Mouse (Mus musculus): Measurements from ENCODE around the gene Arhgap27. TPM values are rescaled to one million over a fixed set of nuclear protein-coding genes. Genes with fewer than 3 reads are reported as not detected.

The Arhgap27 gene
- polyA plus RNA-seq, 1 experiment, result 8.5 TPM

DNA sequence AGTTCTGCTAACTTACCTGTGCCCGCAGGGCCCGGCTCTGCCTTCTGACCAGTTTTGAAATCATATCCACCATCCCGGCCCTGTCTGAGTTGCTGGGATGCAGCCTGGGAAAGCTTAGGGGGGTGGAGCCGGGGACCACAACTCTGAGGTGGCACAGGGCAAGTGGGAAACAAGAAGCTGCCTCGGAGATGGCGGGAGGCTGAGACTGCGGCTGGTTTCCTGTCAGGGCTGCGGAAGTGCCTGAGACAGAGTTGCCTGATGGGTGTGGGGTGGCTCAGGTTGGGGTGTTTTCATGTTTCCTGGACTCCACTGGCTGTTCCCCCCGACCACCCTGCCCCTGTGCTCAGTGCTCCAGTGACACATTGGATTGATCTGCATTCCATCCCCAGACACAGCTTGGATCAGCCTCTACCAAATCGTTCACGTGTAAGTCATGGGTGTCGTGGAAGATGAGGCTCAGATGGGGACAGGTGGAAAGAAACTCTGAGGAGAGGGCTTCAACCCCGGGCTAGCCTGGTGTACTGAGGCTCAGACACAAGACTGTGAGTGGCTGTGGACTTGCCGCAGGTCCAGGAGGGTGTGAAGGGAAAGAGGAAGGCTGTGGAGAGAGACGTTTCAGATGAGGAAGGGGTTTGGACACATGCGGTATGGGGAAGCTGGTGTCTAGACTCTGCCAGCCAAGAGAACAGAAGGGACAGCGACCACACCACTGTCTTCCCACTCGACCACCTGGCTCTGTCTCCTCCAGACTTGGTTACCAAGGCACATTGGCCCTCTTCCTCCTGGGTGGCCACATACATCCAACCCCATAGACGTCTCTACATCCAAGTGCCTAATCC is 18.8 kb downstream of the Arhgap27 start:
- no peaks in the 10 kb centered on the region for H3K27me3 ChIP-seq (ENCODE audit: control insufficient read depth, insufficient read depth, low read length, poor library complexity, severe bottlenecking)
- TF ChIP-seq CTCF (IDR thresholded peaks at IDR 0.05; ENCODE audit: low read depth, low read length) (no peak), EP300 (IDR thresholded peaks at IDR 0.05; ENCODE audit: insufficient read depth, low read depth, low read length) (no peak), POLR2A (IDR thresholded peaks at IDR 0.05; ENCODE audit: insufficient read depth, low read length) (no peak)
- H3K36me3 ChIP-seq (ENCODE audit: control insufficient read depth, insufficient read depth, low read length, poor library complexity, severe bottlenecking), result no peaks in the 10 kb centered on the region
- no peaks in the 10 kb centered on the region for H3K4me1 ChIP-seq (ENCODE audit: control insufficient read depth, insufficient read depth, low read length)
- H3K9ac ChIP-seq (ENCODE audit: low read depth, poor library complexity, severe bottlenecking), result no peak overlapping the region
- H3K9me3 ChIP-seq (replicated peaks; ENCODE audit: control insufficient read depth, insufficient read depth, low read length, poor library complexity, severe bottlenecking), result peaks cover 9% of the 10 kb centered on the region
- H3K4me3 ChIP-seq (ENCODE audit: low read depth, low read length), result no peak overlapping the region
- H3K27ac ChIP-seq (ENCODE audit: insufficient read depth, low read length), result no peak overlapping the region

DNA sequence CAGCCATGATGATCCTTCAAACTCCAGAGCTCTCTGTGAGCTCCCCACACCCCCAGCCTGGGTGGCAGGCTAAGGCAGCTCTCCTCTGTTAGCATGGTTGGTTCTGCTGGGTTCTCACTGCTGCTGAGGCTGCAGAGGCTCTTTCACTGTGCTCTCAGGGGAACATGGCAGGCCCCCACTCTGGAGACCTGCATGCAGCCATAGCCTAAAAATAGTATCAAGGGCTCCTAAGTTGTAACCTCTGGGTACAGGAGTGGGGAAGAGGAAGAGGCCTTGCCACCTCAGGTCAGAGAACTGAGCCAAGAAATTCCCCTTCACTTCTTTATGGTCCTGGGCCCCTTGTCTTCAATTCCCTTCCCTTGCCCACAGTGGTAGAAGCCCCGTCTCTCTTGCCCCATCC is 19.6 kb downstream of the Arhgap27 start:
- H3K4me3 ChIP-seq (ENCODE audit: low read depth, low read length), result no peak overlapping the region
- H3K9ac ChIP-seq (ENCODE audit: low read depth, poor library complexity, severe bottlenecking), result no peak overlapping the region
- H3K27ac ChIP-seq (ENCODE audit: insufficient read depth, low read length), result no peak overlapping the region
- H3K4me1 ChIP-seq (ENCODE audit: control insufficient read depth, insufficient read depth, low read length), result peaks cover 3% of the 10 kb centered on the region
- TF ChIP-seq CTCF (IDR thresholded peaks at IDR 0.05; ENCODE audit: low read depth, low read length) (no peak), POLR2A (IDR thresholded peaks at IDR 0.05; ENCODE audit: insufficient read depth, low read length) (no peak), EP300 (IDR thresholded peaks at IDR 0.05; ENCODE audit: insufficient read depth, low read depth, low read length) (no peak)
- H3K27me3 ChIP-seq (ENCODE audit: control insufficient read depth, insufficient read depth, low read length, poor library complexity, severe bottlenecking), result no peaks in the 10 kb centered on the region
- no peaks in the 10 kb centered on the region for H3K36me3 ChIP-seq (ENCODE audit: control insufficient read depth, insufficient read depth, low read length, poor library complexity, severe bottlenecking)
- 0 out of 2 replicates have a peak, but pooled peaks cover 6% of the 10 kb centered on the region for H3K9me3 ChIP-seq (replicated peaks; ENCODE audit: control insufficient read depth, insufficient read depth, low read length, poor library complexity, severe bottlenecking)

DNA sequence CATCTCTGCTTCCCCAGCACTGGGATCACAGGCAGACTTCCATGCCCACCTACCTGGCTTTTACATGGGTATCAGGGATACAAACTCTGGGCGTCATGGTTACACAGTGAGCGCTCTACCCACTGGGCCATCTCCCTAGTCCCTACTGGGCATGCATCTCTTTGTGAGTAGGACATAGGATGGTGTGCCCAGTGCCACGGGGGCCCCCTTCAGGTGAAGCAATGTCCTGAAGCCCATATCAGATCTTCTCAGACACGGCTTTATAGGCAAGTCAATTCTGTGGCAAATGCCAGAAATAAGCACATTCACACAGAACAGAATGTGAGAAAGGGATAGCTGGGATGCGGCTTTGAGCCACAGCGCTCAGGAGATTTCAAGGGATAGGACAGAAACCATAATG is 20.4 kb downstream of the Arhgap27 start:
- Histone ChIP-seq H3K27ac (ENCODE audit: insufficient read depth, low read length) (no peak overlapping the region), H3K9ac (ENCODE audit: low read depth, poor library complexity, severe bottlenecking) (no peak overlapping the region), H3K27me3 (ENCODE audit: control insufficient read depth, insufficient read depth, low read length, poor library complexity, severe bottlenecking) (no peaks in the 10 kb centered on the region), H3K36me3 (ENCODE audit: control insufficient read depth, insufficient read depth, low read length, poor library complexity, severe bottlenecking) (no peaks in the 10 kb centered on the region), H3K4me3 (ENCODE audit: low read depth, low read length) (no peak overlapping the region), H3K4me1 (ENCODE audit: control insufficient read depth, insufficient read depth, low read length) (peaks cover 7% of the 10 kb centered on the region), H3K9me3 (replicated peaks; ENCODE audit: control insufficient read depth, insufficient read depth, low read length, poor library complexity, severe bottlenecking) (0 out of 2 replicates have a peak, but pooled peaks cover 4% of the 10 kb centered on the region)
- TF ChIP-seq CTCF (IDR thresholded peaks at IDR 0.05; ENCODE audit: low read depth, low read length) (no peak), EP300 (IDR thresholded peaks at IDR 0.05; ENCODE audit: insufficient read depth, low read depth, low read length) (no peak), POLR2A (IDR thresholded peaks at IDR 0.05; ENCODE audit: insufficient read depth, low read length) (no peak)

DNA sequence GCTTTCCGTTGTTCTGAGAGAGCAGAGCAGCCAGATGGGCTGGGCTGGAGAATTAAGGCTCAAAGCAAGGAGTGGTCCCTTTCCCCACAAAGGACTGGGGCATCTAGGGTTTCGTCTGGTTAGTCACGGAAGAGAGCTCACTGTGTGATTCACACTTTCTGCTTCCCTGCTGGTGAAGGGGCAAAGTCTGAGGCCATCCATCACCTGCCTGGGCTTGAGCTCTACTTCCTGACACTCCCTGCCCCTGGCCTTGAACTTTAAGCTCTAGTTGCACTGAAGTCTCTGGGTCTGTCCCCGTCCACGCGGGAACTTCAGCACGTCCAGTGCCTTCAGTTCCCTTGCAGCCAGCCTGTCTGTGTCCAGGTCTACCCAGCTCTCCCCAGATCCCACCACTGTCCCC is 22.8 kb downstream of the Arhgap27 start:
- TF ChIP-seq CTCF (IDR thresholded peaks at IDR 0.05; ENCODE audit: low read depth, low read length), result no peak
- TF ChIP-seq EP300 (IDR thresholded peaks at IDR 0.05; ENCODE audit: insufficient read depth, low read depth, low read length), result no peak
- TF ChIP-seq POLR2A (IDR thresholded peaks at IDR 0.05; ENCODE audit: insufficient read depth, low read length), result no peak
- Histone ChIP-seq H3K27ac (ENCODE audit: insufficient read depth, low read length) (no peak overlapping the region), H3K9me3 (replicated peaks; ENCODE audit: control insufficient read depth, insufficient read depth, low read length, poor library complexity, severe bottlenecking) (no peaks in the 10 kb centered on the region), H3K4me1 (ENCODE audit: control insufficient read depth, insufficient read depth, low read length) (peaks cover 9% of the 10 kb centered on the region), H3K4me3 (ENCODE audit: low read depth, low read length) (no peak overlapping the region), H3K9ac (ENCODE audit: low read depth, poor library complexity, severe bottlenecking) (no peak overlapping the region), H3K36me3 (ENCODE audit: control insufficient read depth, insufficient read depth, low read length, poor library complexity, severe bottlenecking) (no peaks in the 10 kb centered on the region), H3K27me3 (ENCODE audit: control insufficient read depth, insufficient read depth, low read length, poor library complexity, severe bottlenecking) (no peaks in the 10 kb centered on the region)

DNA sequence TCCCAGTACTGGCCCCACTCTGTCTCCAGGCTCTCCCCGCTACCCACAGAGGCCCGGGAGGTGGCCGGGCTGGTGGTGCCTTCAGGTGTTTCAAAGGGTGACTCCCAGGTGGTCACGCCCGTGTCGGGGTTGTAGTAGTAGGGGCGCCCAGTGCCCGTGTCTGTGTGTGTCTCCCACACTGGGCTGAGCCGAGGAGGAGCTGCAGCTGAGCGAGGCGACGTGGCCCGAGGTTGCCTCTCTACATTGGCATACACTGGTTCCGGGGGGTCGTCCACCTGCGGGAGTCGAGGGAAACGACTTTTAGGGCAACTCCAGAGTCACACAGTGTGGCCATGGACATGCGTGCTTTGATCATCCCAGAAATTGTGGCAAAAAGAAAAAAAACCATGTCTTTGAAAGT is 23.4 kb downstream of the Arhgap27 start:
- Histone ChIP-seq H3K9ac (ENCODE audit: low read depth, poor library complexity, severe bottlenecking) (peak overlapping the region; percentile 40), H3K27ac (ENCODE audit: insufficient read depth, low read length) (no peak overlapping the region), H3K36me3 (ENCODE audit: control insufficient read depth, insufficient read depth, low read length, poor library complexity, severe bottlenecking) (no peaks in the 10 kb centered on the region), H3K4me3 (ENCODE audit: low read depth, low read length) (no peak overlapping the region; the same call in 1 of the 2 replicates), H3K4me1 (ENCODE audit: control insufficient read depth, insufficient read depth, low read length) (peaks cover 9% of the 10 kb centered on the region), H3K9me3 (replicated peaks; ENCODE audit: control insufficient read depth, insufficient read depth, low read length, poor library complexity, severe bottlenecking) (no peaks in the 10 kb centered on the region), H3K27me3 (ENCODE audit: control insufficient read depth, insufficient read depth, low read length, poor library complexity, severe bottlenecking) (no peaks in the 10 kb centered on the region)
- TF ChIP-seq CTCF (IDR thresholded peaks at IDR 0.05; ENCODE audit: low read depth, low read length) (no peak), POLR2A (IDR thresholded peaks at IDR 0.05; ENCODE audit: insufficient read depth, low read length) (no peak), EP300 (IDR thresholded peaks at IDR 0.05; ENCODE audit: insufficient read depth, low read depth, low read length) (no peak)
